Mouse (Mus musculus): ENCODE measurements around the gene Cuedc2. TPM values are rescaled to one million over a fixed set of nuclear protein-coding genes. Genes with fewer than 3 reads are reported as not detected.

Cuedc2 gene
- total RNA-seq, 1 experiment, result 75.1 TPM

DNA sequence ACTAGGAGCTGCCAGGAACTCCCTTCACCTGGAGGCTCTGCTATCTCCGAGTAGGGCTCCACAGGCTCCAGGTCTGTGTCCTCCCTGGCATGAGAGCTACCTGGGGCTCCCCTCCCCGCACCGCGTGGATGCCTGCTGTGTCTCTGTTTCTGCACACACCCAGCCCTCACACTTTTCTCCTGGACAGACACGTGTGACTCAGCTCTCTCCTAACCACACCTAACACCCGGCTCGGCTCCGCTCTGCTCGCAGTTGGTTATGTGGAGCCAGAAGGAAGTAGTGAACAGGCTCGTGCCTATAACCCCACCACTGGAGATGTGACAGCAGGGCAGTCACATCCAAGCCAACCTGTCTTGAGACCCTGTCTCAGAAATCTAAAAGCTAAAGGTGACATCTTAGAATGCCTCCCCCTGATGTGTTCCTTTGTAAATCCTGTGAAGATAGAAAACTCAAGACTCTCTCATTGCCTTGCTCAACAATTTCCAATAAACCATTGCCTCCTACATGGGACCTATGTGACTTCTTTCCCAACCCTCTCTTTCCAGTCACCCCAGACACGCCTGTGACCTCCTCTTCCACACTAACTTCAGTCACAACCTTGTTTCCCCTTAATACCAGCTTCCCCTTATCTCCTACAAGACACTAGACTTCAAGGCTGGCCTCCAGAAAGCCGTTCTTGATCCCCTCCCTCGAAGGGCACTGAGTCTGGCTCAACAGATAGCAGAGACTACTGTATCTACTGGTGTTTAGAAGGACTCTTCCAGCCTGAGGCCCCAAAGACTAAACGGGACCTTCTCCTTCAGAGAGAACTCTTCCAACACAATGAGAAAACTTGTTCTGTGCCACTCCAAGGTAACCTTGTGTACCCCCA lies 23.4 kb downstream of the Cuedc2 start:
- TF ChIP-seq HCFC1 (IDR thresholded peaks at IDR 0.05; ENCODE audit: borderline replicate concordance, insufficient read depth, low read length) (no peak), ZNF384 (IDR thresholded peaks at IDR 0.05; ENCODE audit: low read depth, low read length) (no peak), MAFK (IDR thresholded peaks at IDR 0.05; ENCODE audit: insufficient read depth, low read depth, low read length) (no peak), ZC3H11A (IDR thresholded peaks at IDR 0.05; ENCODE audit: borderline replicate concordance, low read depth, low read length) (no peak), CHD2 (IDR thresholded peaks at IDR 0.05; ENCODE audit: low read depth, low read length) (no peak)
- Histone ChIP-seq H3K27ac (ENCODE audit: insufficient read depth, low read depth, low read length, poor library complexity, severe bottlenecking) (no peak overlapping the region), H3K4me3 (ENCODE audit: insufficient read depth in 1 of 2, low read depth in 1 of 2, low read length in 2 of 2, poor library complexity in 1 of 2, severe bottlenecking in 1 of 2) (no peak overlapping the region), H3K9me3 (ENCODE audit: control insufficient read depth, insufficient read depth, low read depth, low read length) (no peaks in the 10 kb centered on the region), H3K36me3 (ENCODE audit: control insufficient read depth, insufficient read depth, low read length, poor library complexity, severe bottlenecking) (peaks cover 2% of the 10 kb centered on the region; the same call in 1 of the 2 replicates), H3K9ac (ENCODE audit: insufficient read depth, low read depth, low read length, poor library complexity, severe bottlenecking) (no peak overlapping the region), H3K4me1 (ENCODE audit: control insufficient read depth in 2 of 2, insufficient read depth in 2 of 2, low read length in 2 of 2, poor library complexity in 1 of 2) (peaks cover 0 to 13% of the 10 kb centered on the region in 2 experiments; a peak in 1 of 4 replicates)
- in situ Hi-C loops (cut with MboI; ENCODE audit: low sequenced_read_pairs in 2 of 2, unreplicated experiment in 2 of 2), result no loop called here
- no peak for DNase-seq (ENCODE audit: low read depth, low spot score)

- Histone ChIP-seq H3K27ac (ENCODE audit: insufficient read depth, low read depth, low read length, poor library complexity, severe bottlenecking) (no peak overlapping the region), H3K9ac (ENCODE audit: insufficient read depth, low read depth, low read length, poor library complexity, severe bottlenecking) (no peak overlapping the region), H3K36me3 (ENCODE audit: control insufficient read depth, insufficient read depth, low read length, poor library complexity, severe bottlenecking) (peaks cover 2% of the 10 kb centered on the region; the same call in 1 of the 2 replicates), H3K9me3 (ENCODE audit: control insufficient read depth, insufficient read depth, low read depth, low read length) (no peaks in the 10 kb centered on the region), H3K4me1 (ENCODE audit: control insufficient read depth in 2 of 2, insufficient read depth in 2 of 2, low read length in 2 of 2, poor library complexity in 1 of 2) (peaks cover 0 to 14% of the 10 kb centered on the region in 2 experiments; a peak in 1 of 4 replicates), H3K4me3 (ENCODE audit: insufficient read depth in 1 of 2, low read depth in 1 of 2, low read length in 2 of 2, poor library complexity in 1 of 2, severe bottlenecking in 1 of 2) (peak overlapping the region; percentile 34 to 47; a peak in 3 of 4 replicates)
- DNase-seq (ENCODE audit: low read depth, low spot score), result no peak
- in situ Hi-C loops (cut with MboI; ENCODE audit: low sequenced_read_pairs in 2 of 2, unreplicated experiment in 2 of 2), result no loop called here
- TF ChIP-seq ZC3H11A (IDR thresholded peaks at IDR 0.05; ENCODE audit: borderline replicate concordance, low read depth, low read length) (no peak), HCFC1 (IDR thresholded peaks at IDR 0.05; ENCODE audit: borderline replicate concordance, insufficient read depth, low read length) (no peak), MAFK (IDR thresholded peaks at IDR 0.05; ENCODE audit: insufficient read depth, low read depth, low read length) (no peak), CHD2 (IDR thresholded peaks at IDR 0.05; ENCODE audit: low read depth, low read length) (no peak), ZNF384 (IDR thresholded peaks at IDR 0.05; ENCODE audit: low read depth, low read length) (no peak)
These were observed 24.3 kb downstream of the Cuedc2 start for GRCm38 (mm10) chr19:46314151-46314601.

DNA sequence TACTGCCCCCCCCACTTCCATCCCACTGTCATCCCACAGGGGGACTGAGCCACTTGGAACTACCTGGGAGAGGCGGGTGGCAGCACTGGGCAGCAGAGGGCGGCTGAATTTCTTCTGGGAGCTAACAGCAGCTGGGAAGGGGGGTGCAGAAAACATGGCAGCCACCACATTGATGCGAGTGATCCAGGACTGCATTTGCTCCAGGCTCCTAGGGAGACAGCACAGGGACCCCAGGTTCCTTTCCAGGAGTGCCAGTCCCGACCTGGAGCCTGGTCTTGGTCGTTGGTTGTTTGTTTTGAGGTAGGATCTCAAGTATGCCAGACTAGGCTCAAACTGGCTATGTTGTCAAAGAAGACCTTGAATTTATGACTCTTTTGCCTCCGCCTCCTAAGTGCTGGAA lies 24.9 kb downstream of the Cuedc2 start:
- Histone ChIP-seq H3K4me1 (ENCODE audit: control insufficient read depth in 2 of 2, insufficient read depth in 2 of 2, low read length in 2 of 2, poor library complexity in 1 of 2) (peaks cover 0 to 14% of the 10 kb centered on the region in 2 experiments; a peak in 1 of 4 replicates), H3K36me3 (ENCODE audit: control insufficient read depth, insufficient read depth, low read length, poor library complexity, severe bottlenecking) (peaks cover 2% of the 10 kb centered on the region; the same call in 1 of the 2 replicates), H3K27ac (ENCODE audit: insufficient read depth, low read depth, low read length, poor library complexity, severe bottlenecking) (no peak overlapping the region), H3K9me3 (ENCODE audit: control insufficient read depth, insufficient read depth, low read depth, low read length) (no peaks in the 10 kb centered on the region), H3K4me3 (ENCODE audit: insufficient read depth in 1 of 2, low read depth in 1 of 2, low read length in 2 of 2, poor library complexity in 1 of 2, severe bottlenecking in 1 of 2) (no peak overlapping the region), H3K9ac (ENCODE audit: insufficient read depth, low read depth, low read length, poor library complexity, severe bottlenecking) (no peak overlapping the region)
- no peak for DNase-seq (ENCODE audit: low read depth, low spot score)
- in situ Hi-C loops (cut with MboI; ENCODE audit: low sequenced_read_pairs in 2 of 2, unreplicated experiment in 2 of 2), result no loop called here
- TF ChIP-seq ZNF384 (IDR thresholded peaks at IDR 0.05; ENCODE audit: low read depth, low read length) (no peak), ZC3H11A (IDR thresholded peaks at IDR 0.05; ENCODE audit: borderline replicate concordance, low read depth, low read length) (no peak), HCFC1 (IDR thresholded peaks at IDR 0.05; ENCODE audit: borderline replicate concordance, insufficient read depth, low read length) (no peak), MAFK (IDR thresholded peaks at IDR 0.05; ENCODE audit: insufficient read depth, low read depth, low read length) (no peak), CHD2 (IDR thresholded peaks at IDR 0.05; ENCODE audit: low read depth, low read length) (no peak)

GRCm38 (mm10) chr19:46313116-46313515 lies 25.4 kb downstream of the Cuedc2 start:
- Histone ChIP-seq H3K36me3 (ENCODE audit: control insufficient read depth, insufficient read depth, low read length, poor library complexity, severe bottlenecking) (peaks cover 2% of the 10 kb centered on the region; the same call in 1 of the 2 replicates), H3K4me3 (ENCODE audit: insufficient read depth in 1 of 2, low read depth in 1 of 2, low read length in 2 of 2, poor library complexity in 1 of 2, severe bottlenecking in 1 of 2) (no peak overlapping the region), H3K9ac (ENCODE audit: insufficient read depth, low read depth, low read length, poor library complexity, severe bottlenecking) (no peak overlapping the region), H3K4me1 (ENCODE audit: control insufficient read depth in 2 of 2, insufficient read depth in 2 of 2, low read length in 2 of 2, poor library complexity in 1 of 2) (peaks cover 0 to 14% of the 10 kb centered on the region in 2 experiments; a peak in 1 of 4 replicates), H3K27ac (ENCODE audit: insufficient read depth, low read depth, low read length, poor library complexity, severe bottlenecking) (no peak overlapping the region), H3K9me3 (ENCODE audit: control insufficient read depth, insufficient read depth, low read depth, low read length) (no peaks in the 10 kb centered on the region)
- TF ChIP-seq MAFK (IDR thresholded peaks at IDR 0.05; ENCODE audit: insufficient read depth, low read depth, low read length) (no peak), HCFC1 (IDR thresholded peaks at IDR 0.05; ENCODE audit: borderline replicate concordance, insufficient read depth, low read length) (no peak), ZNF384 (IDR thresholded peaks at IDR 0.05; ENCODE audit: low read depth, low read length) (no peak), CHD2 (IDR thresholded peaks at IDR 0.05; ENCODE audit: low read depth, low read length) (no peak), ZC3H11A (IDR thresholded peaks at IDR 0.05; ENCODE audit: borderline replicate concordance, low read depth, low read length) (no peak)
- in situ Hi-C loops (cut with MboI; ENCODE audit: low sequenced_read_pairs in 2 of 2, unreplicated experiment in 2 of 2), result no loop called here
- DNase-seq (ENCODE audit: low read depth, low spot score), result no peak
